Mouse (Mus musculus): ENCODE measurements around the gene Gm732. TPM values are rescaled to one million over a fixed set of nuclear protein-coding genes. Genes with fewer than 3 reads are reported as not detected.

The Gm732 gene
- total RNA-seq (2023) = not detected

DNA sequence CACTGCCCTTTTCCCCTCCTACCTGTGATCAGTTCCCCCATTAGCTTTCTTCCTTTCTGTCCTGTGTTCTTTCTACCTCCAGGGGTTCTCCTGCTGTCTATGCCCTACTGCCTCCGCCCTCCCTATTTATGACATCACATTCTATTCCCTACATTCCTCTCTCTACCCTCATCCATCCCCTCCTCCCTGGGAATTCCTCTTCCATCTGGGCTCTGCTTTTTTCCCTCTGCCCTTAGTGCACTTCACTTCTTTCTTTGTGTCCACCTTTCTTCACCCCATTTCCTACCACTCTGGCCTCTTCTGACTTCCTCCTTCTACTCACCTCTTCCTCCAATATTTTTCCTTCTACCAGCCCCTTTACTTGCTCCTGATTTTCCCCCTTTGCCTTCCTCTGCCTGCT is at the start of gene Gm732:
Gm732 (minus strand) TSS at position 101 of the 400 bp plus-strand sequence.

Other genes with a start within 250 kb of the Gm732 start
- gene Tent5d, start 155.9 kb downstream of the Gm732 start, total RNA-seq (2023) = not detected
- 10.9 TPM for gene 2610002M06Rik, start 132.1 kb downstream of the Gm732 start, total RNA-seq (2023)

Data from CD4-positive naive resting alpha-beta T cell, adult 57 days (primary cell).